Mouse (Mus musculus): Measurements from ENCODE around the gene Egln1.

DNA sequence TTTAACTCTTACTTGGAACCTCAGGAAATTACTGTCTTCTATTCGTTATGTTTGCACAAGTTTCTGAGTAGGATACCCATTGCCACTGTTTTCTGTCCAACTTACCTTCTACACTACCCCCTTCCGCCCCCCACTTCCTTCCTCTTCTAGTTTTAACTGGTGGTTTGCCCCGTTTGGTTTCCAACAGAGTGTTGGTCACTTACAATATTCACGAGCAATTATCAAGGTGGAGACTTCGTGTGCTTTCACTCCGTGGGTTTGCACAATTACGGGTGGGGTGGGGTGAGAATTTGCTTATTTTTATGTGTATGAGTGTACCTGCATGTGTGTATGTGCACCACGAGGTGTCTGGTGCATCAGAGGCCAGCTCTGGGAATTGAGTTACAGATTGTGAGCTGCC is 85.4 kb downstream of the Egln1 start:
- no peak for TF ChIP-seq CTCF (IDR thresholded peaks at IDR 0.05; ENCODE audit: extremely low read depth, insufficient read depth, low read length)
- TF ChIP-seq POLR2A (IDR thresholded peaks at IDR 0.05; ENCODE audit: extremely low read depth, insufficient read depth, low read length), result no peak

All from cortical plate, adult 2 months (tissue).